Mouse (Mus musculus) embryonic fibroblast, embryonic 13.5 days (primary cell): ENCODE data around the gene Bod1.

Source experiments
- CTCF ChIP-seq: IDR thresholded peaks from 2 replicates; pipeline ENCODE4 v1.5.1; 2011; ENCODE audit warnings: mild to moderate bottlenecking, control low read depth, low read length, moderate library complexity, borderline replicate concordance; ENCODE audit not compliant: insufficient read depth
- POLR2A ChIP-seq: IDR thresholded peaks from 2 replicates; pipeline ENCODE4 v1.6.1; 2011; ENCODE audit warnings: low read depth, mild to moderate bottlenecking, control low read depth, low read length, moderate library complexity

DNA sequence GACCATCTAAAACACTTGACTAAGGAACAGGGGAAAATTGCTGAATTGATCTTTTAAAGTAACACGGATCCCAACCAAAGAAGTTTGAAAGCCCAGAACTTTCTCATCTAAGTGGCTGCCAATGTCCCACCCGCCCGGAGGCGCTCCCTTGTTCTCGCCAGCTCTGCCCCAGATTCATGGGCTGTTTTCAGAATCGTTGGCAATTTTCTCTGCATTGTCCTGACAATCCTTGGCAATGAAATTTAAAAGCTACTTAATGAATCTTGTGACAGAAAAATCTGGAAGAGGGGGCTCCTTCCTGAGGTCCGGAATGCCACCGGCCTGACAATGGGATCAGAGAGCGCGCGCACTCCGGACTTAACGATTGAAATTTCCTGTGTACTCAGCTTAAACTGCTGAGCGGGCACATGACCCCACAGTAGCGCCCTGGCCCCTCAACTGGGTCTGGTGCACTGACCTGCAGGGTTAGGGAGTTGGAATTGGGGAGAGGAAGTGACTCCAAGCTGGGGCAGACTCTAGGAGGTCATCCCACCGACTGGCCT lies 8.2 kb upstream of the Bod1 start:
- TF ChIP-seq POLR2A, result no peak
- TF ChIP-seq CTCF, result no peak
